Mouse (Mus musculus) spleen, adult 2 months (tissue): ENCODE measurements around the gene Lima1. TPM values are rescaled to one million over a fixed set of nuclear protein-coding genes. Genes with fewer than 3 reads are reported as not detected.

Source experiments
- DNase-seq, 2 experiments: peaks; one replicate each; pipeline versions ENCODE4 v3.0.0 to v3.0.0-alpha.2; 2012 to 2021; ENCODE audit warnings: low spot score in 2 of 2, low read depth in 1 of 2
- H3K27ac ChIP-seq: fragments of 200-500 bp; 2 replicates; pipeline ENCODE4 v1.5.1; 2012; ENCODE audit warnings: low read length, inconsistent platforms; ENCODE audit not compliant: insufficient read depth
- H3K27me3 ChIP-seq: fragments of 200-500 bp; 2 replicates; pipeline ENCODE4 v1.6.1; 2012; ENCODE audit warnings: mild to moderate bottlenecking, moderate library complexity, low read length, inconsistent platforms; ENCODE audit not compliant: control insufficient read depth, insufficient read depth
- H3K36me3 ChIP-seq: fragments of 200-500 bp; 2 replicates; pipeline ENCODE4 v1.6.1; 2012; ENCODE audit warnings: mild to moderate bottlenecking, low read length, inconsistent platforms; ENCODE audit not compliant: control insufficient read depth, insufficient read depth
- H3K4me1 ChIP-seq: fragments of 200-500 bp; 2 replicates; pipeline ENCODE4 v1.6.1; 2011; ENCODE audit warnings: inconsistent platforms; ENCODE audit not compliant: control insufficient read depth, insufficient read depth, insufficient read length
- H3K4me3 ChIP-seq: fragments of 200-500 bp; 2 replicates; pipeline ENCODE4 v1.5.1; 2011; ENCODE audit warnings: mild to moderate bottlenecking, inconsistent platforms; ENCODE audit not compliant: insufficient read depth, insufficient read length; ENCODE audit errors: extremely low read depth
- CTCF ChIP-seq: fragments of 200-500 bp; IDR thresholded peaks from 2 replicates; pipeline ENCODE4 v1.5.1; 2011; ENCODE audit warnings: mild to moderate bottlenecking, inconsistent platforms; ENCODE audit not compliant: insufficient read depth, insufficient read length, insufficient replicate concordance; ENCODE audit errors: extremely low read depth
- POLR2A ChIP-seq: fragments of 200-500 bp; IDR thresholded peaks from 2 replicates; pipeline ENCODE4 v1.6.1; 2011; ENCODE audit warnings: low read depth, low read length, inconsistent platforms
- WGBS: fragments of 180-500 bp; shearing (Covaris S2); methylation state at CpG from one replicate; pipeline ENCODE4 v1.1.7; 2018; 5-methylcytosine and 5-hydroxymethylcytosine counted together
- polyA plus RNA-seq: library from polyadenylated mRNA; depleted of rRNA; stranded (reverse); fragments of >200 nt; gene quantifications from 2 replicates; pipeline ENCODE4 v1.2.3, GENCODE M21; 2012

The Lima1 gene
- polyA plus RNA-seq, 1 experiment = 7.7 TPM

GRCm38 (mm10) chr15:99850265-99850664, 25.0 kb downstream of the Lima1 start:
- TF ChIP-seq POLR2A = no peak
- TF ChIP-seq CTCF = no peak

GRCm38 (mm10) chr15:99847937-99848336, 27.3 kb downstream of the Lima1 start:
- 31% methylated on average over 8 of the region's 8 CpGs for WGBS
- H3K4me1 ChIP-seq = peaks cover 5% of the 10 kb centered on the region; the same call in 1 of the 2 replicates
- H3K36me3 ChIP-seq = no peaks in the 10 kb centered on the region
- H3K4me3 ChIP-seq = no peak overlapping the region
- no peak for DNase-seq
- H3K27ac ChIP-seq = no peak overlapping the region
- no peaks in the 10 kb centered on the region for H3K27me3 ChIP-seq
- TF ChIP-seq CTCF (no peak), POLR2A (no peak)

More at GRCm38 (mm10) chr15:99850265-99850664, 25.0 kb downstream of the Lima1 start:
- H3K4me3 ChIP-seq = no peak overlapping the region
- no peaks in the 10 kb centered on the region for H3K36me3 ChIP-seq
- H3K27me3 ChIP-seq = no peaks in the 10 kb centered on the region
- no peak overlapping the region for H3K27ac ChIP-seq
- H3K4me1 ChIP-seq = peaks cover 5% of the 10 kb centered on the region; the same call in 1 of the 2 replicates
- no peak for DNase-seq
- WGBS = 95% methylated on average over 3 of the region's 3 CpGs

GRCm38 (mm10) chr15:99847207-99847881, 27.9 kb downstream of the Lima1 start:
- WGBS = 5% methylated on average over 13 of the region's 13 CpGs
- Histone ChIP-seq H3K27me3 (no peaks in the 10 kb centered on the region), H3K4me3 (no peak overlapping the region), H3K27ac (no peak overlapping the region), H3K4me1 (peaks cover 5% of the 10 kb centered on the region; the same call in 1 of the 2 replicates), H3K36me3 (no peaks in the 10 kb centered on the region)
- no peak for TF ChIP-seq POLR2A
- no peak for TF ChIP-seq CTCF
- no peak for DNase-seq

- DNase-seq = no peak
- H3K36me3 ChIP-seq = no peaks in the 10 kb centered on the region
- H3K27me3 ChIP-seq = no peaks in the 10 kb centered on the region
- no peak overlapping the region for H3K4me3 ChIP-seq
- H3K4me1 ChIP-seq = peaks cover 5% of the 10 kb centered on the region; the same call in 1 of the 2 replicates
- TF ChIP-seq CTCF (no peak), POLR2A (no peak)
- 23% methylated on average over 6 of the region's 6 CpGs for WGBS
- no peak overlapping the region for H3K27ac ChIP-seq
Observed at GRCm38 (mm10) chr15:99846633-99847032, 28.6 kb downstream of the Lima1 start.

- Histone ChIP-seq H3K4me1 (peaks cover 5% of the 10 kb centered on the region; the same call in 1 of the 2 replicates), H3K27ac (no peak overlapping the region), H3K4me3 (no peak overlapping the region), H3K36me3 (no peaks in the 10 kb centered on the region), H3K27me3 (no peaks in the 10 kb centered on the region)
- TF ChIP-seq CTCF = no peak
- no peak for TF ChIP-seq POLR2A
- DNase-seq = no peak
- WGBS = 92% methylated on average over 3 of the region's 3 CpGs
Observed at GRCm38 (mm10) chr15:99843856-99844255, 31.4 kb downstream of the Lima1 start.

- Histone ChIP-seq H3K27me3 (no peaks in the 10 kb centered on the region), H3K27ac (no peak overlapping the region), H3K4me3 (no peak overlapping the region), H3K36me3 (no peaks in the 10 kb centered on the region), H3K4me1 (no peaks in the 10 kb centered on the region)
- 64% methylated on average over 2 of the region's 2 CpGs for WGBS
- no peak for TF ChIP-seq CTCF
- TF ChIP-seq POLR2A = no peak
- no peak for DNase-seq
Observed at GRCm38 (mm10) chr15:99839910-99840309, 35.3 kb downstream of the Lima1 start.
